Mouse (Mus musculus): ENCODE measurements around the gene Gpc6.

DNA sequence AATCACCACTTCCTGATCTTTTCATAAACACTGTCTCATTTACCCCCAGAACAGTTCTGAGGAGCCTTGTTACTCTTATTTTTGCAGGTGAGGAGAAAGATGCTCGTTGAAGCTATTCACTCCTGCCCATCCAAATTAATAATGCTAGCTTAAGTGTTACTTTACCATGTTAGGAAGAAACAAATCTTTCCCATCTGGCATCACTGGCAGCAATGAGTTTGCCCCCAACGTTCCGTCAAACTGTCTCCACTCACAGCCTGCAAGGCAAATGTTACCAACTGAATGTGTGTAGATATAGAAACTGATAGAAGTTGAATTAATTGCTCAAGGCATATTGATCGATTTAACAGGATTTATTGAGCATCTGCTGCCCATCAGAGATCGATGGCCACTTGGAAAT is 1047.5 kb downstream of the Gpc6 start:
- no peak for TF ChIP-seq TCF12 (IDR thresholded peaks at IDR 0.05; ENCODE audit: low read depth, low read length)
- TF ChIP-seq CHD1 (IDR thresholded peaks at IDR 0.05; ENCODE audit: low read depth, low read length) = no peak
- TF ChIP-seq CTCF (conservative IDR thresholded peaks at IDR 0.05 in 1 of 2, IDR thresholded peaks at IDR 0.05 in 1 of 2; ENCODE audit: low read depth in 2 of 2, low read length in 2 of 2) = no peak
- no peak for TF ChIP-seq NELFE (IDR thresholded peaks at IDR 0.05; ENCODE audit: low read depth, low read length)
- TF ChIP-seq E2F4 (IDR thresholded peaks at IDR 0.05; ENCODE audit: insufficient replicate concordance, low read depth, low read length) = no peak
- TF ChIP-seq CHD2 (IDR thresholded peaks at IDR 0.05; ENCODE audit: low read length) = no peak

Measured in CH12.LX (cell line).